Mouse (Mus musculus): ENCODE results near the gene Mdm4.

Mdm4 gene

GRCm38 (mm10) chr1:132934856-132935255, 95.5 kb downstream of the Mdm4 start:
- peak; percentile 85 for DNase-seq

GRCm38 (mm10) chr1:132932421-132932820, 97.9 kb downstream of the Mdm4 start:
- no peak for DNase-seq

- DNase-seq, result no peak
These were observed 100.1 kb downstream of the Mdm4 start for GRCm38 (mm10) chr1:132930291-132930690.

DNA sequence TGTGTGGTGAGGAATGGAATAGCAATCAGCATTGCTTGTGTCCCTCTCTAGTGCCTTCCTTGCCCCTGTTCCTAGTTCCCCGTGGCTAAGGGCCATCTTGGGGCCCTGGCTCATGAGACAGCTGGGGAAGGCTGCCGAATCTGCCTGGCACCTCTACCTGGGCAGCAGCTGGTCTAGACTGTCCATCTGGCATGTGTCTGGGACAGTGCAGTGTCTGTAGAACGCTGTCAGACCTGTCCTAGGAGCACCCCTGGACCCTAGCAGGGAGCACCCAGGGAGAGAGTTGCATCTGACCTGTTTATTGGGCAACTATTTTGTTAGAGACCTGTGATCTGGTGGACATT, 101.5 kb downstream of the Mdm4 start:
- no peak for DNase-seq

DNA sequence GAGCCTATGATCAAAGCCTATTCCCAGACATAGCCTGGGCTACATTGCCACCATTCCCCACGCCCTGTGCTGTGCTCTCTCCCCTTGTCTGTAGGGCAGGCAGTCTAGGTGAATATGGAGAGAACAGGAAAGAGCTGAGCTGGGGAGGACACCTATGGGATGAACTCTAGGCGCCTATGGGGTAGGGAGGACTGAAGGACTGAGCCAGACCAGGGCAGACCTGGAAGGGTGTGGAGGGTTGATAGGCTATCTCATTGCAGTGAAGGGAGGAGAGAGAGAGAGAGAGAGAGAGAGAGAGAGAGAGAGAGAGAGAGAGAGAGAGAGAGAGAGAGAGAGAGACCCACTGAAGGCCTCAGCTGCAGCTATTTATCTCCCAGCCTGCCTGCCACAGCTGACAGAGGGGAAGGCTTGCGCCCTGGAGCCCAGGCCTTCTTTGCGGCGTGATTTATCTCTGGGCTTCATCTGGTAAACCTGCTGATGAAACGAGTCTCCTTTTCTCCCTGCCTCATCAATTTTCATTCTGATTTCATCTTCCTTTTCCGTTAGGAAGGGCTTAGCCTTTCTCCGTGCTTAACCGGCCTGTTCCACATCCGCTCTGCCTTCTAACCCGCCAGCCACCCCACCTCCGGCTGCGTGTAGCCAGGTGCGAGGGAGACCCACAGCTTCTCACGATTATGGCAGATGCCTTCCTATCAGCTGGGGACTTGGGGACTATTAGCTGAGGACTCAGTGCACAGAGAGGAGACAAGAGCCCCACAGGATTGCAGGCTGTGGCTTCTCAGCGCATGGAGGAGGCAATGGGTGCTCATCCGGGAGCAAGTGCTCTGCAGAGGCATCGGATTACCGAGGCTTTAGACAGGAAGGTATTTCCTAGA, 102.1 kb downstream of the Mdm4 start:
- peak; percentile 38 for DNase-seq

GRCm38 (mm10) chr1:132925270-132925669, 105.1 kb downstream of the Mdm4 start:
- no peak for DNase-seq

DNA sequence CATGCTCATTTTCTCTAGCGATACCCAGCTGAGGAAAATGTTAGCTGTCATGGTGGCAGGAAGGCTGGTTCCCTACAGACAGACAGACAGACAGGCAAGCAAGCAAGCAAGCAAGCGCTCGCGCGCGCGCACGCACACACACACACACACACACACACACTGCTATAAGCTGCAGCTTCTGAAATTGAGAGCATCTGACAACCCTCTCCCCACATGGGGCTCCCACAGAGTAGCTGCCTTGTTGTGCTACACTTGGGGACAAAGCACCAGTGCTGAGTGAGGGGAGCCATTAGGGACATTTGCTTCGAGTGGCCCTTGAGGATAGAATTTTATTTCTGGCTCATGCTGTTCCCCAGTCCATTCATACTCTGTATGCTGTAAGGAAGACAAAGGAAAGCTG, 108.1 kb downstream of the Mdm4 start:
- peak; percentile 46 for DNase-seq

- peak; percentile 68 for DNase-seq
These were observed 109.3 kb downstream of the Mdm4 start for GRCm38 (mm10) chr1:132921071-132921470.

DNA sequence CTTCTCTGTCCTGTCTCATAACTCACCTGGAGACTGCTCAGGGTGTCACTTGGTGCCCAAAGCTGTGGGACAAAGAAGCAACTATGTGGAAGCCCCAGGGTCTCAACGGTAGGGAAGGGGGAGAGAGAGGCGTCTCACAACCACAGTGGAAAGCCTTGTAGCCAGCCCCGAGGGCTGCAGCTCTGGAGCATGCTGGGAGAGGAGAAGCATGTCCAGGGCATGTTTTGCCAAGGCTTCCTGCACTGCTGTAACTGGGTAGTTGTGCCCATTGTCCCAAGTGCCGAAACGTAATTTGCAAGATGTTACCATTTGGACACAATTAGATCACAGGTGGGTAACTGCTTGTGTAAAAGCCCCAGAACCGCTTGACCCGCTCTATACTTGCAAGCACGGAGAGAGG, 111.1 kb downstream of the Mdm4 start:
- DNase-seq, result no peak

DNA sequence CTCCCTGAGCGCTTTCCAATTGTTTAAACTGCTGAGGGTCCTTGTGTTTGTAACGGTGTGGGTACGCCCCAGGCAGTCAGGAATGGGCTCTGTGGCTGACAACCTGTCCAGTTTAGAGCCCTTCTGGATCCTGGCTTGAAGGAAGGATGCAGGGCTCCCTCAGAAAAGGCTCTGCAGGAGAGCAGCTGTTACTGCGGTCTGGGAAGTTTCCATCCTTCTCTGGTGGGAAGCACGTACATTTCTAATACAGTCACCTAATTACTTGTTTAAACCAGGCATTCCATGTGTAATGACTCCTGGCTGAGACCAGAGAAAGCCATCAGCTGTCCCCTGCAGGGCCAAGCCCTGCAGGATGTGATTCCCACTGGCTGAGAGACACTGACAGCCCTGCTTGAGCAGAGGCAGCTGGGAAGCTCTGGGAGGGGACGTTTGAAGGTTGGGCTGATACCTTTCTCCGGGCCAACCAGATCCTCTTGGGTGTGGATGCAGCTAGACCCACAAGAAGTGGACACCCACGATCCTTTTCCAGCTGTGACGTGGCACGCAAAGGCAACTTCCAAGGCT, 112.2 kb downstream of the Mdm4 start:
- DNase-seq, result peak; percentile 53

- peak; percentile 42 for DNase-seq
These were observed 112.8 kb downstream of the Mdm4 start for GRCm38 (mm10) chr1:132917554-132917953.

DNA sequence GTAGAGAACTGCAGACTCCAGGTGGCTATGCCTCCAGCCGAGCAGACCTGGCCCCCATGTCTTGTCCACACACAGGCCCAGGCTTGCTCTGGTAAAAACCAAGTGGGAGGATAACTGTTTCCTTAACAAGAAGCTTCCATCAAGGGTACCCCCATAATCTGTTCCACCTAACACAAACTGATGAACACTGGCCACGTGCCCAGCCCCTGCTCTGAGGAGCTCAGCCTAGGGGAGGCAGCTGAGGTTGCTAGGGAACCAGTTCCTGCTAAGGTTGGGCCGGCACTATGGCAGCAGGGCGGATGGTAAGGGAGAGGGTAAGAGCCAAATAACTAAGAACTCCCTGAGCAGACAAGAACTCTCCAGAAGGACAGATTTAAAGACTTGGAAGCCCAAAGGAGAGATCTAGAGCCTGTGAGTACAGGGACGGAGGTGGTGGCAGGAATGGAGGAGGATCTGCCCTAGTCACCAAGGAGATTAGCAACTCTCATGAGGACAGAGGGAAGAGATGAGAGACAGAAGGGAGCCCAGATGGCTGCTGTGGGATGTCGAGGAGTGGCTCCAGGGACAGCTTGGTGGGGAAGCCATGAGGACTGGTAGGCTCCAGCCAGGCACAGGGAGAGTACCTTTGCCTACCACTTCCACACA, 114.4 kb downstream of the Mdm4 start:
- DNase-seq, result peak; percentile 53

- DNase-seq, result peak; percentile 92
These were observed 119.8 kb downstream of the Mdm4 start for GRCm38 (mm10) chr1:132910414-132911041.

- DNase-seq, result peak; percentile 52
These were observed 120.4 kb downstream of the Mdm4 start for GRCm38 (mm10) chr1:132909951-132910350.
